Mouse (Mus musculus): ENCODE measurements around the gene Stx7.

Stx7 gene

GRCm38 (mm10) chr10:24167978-24168583, 19.0 kb downstream of the Stx7 start:
- DNase-seq (ENCODE audit: low read depth) = peak; percentile 73

GRCm38 (mm10) chr10:24168854-24169253, 19.8 kb downstream of the Stx7 start:
- DNase-seq (ENCODE audit: low read depth) = no peak

GRCm38 (mm10) chr10:24171906-24172459, 22.9 kb downstream of the Stx7 start:
- DNase-seq (ENCODE audit: low read depth) = no peak

GRCm38 (mm10) chr10:24173210-24174001, 24.3 kb downstream of the Stx7 start:
- DNase-seq (ENCODE audit: low read depth) = peak; percentile 84

GRCm38 (mm10) chr10:24190392-24190791, 41.3 kb downstream of the Stx7 start:
- DNase-seq (ENCODE audit: low read depth) = no peak

- peak; percentile 7 for DNase-seq (ENCODE audit: low read depth)
Measured at GRCm38 (mm10) chr10:24191977-24192376, 42.9 kb downstream of the Stx7 start.

- DNase-seq (ENCODE audit: low read depth) = no peak
Measured at GRCm38 (mm10) chr10:24199303-24199702, 50.2 kb downstream of the Stx7 start.

- DNase-seq (ENCODE audit: low read depth) = no peak
Measured at GRCm38 (mm10) chr10:24200099-24200498, 51.0 kb downstream of the Stx7 start.

GRCm38 (mm10) chr10:24210075-24210474, 61.0 kb downstream of the Stx7 start:
- no peak for DNase-seq (ENCODE audit: low read depth)

GRCm38 (mm10) chr10:24213297-24213696, 64.2 kb downstream of the Stx7 start:
- no peak for DNase-seq (ENCODE audit: low read depth)

GRCm38 (mm10) chr10:24217558-24218268, 68.6 kb downstream of the Stx7 start:
- no peak for DNase-seq (ENCODE audit: low read depth)

- DNase-seq (ENCODE audit: low read depth) = no peak
Measured at GRCm38 (mm10) chr10:24220931-24221330, 71.8 kb downstream of the Stx7 start.

- DNase-seq (ENCODE audit: low read depth) = no peak
Measured at GRCm38 (mm10) chr10:24222911-24223310, 73.8 kb downstream of the Stx7 start.

GRCm38 (mm10) chr10:24223449-24224143, 74.5 kb downstream of the Stx7 start, which contains the start of gene Moxd1:
TSS of gene Moxd1 (plus strand) at chr10:24223517.
- no peak for DNase-seq (ENCODE audit: low read depth)

- no peak for DNase-seq (ENCODE audit: low read depth)
Measured at GRCm38 (mm10) chr10:24224591-24224990, 75.5 kb downstream of the Stx7 start.

GRCm38 (mm10) chr10:24228318-24229183, 79.4 kb downstream of the Stx7 start:
- no peak for DNase-seq (ENCODE audit: low read depth)

GRCm38 (mm10) chr10:24232281-24232680, 83.2 kb downstream of the Stx7 start:
- no peak for DNase-seq (ENCODE audit: low read depth)

- no peak for DNase-seq (ENCODE audit: low read depth)
Measured at GRCm38 (mm10) chr10:24235426-24236283, 86.6 kb downstream of the Stx7 start.

All from 416B (cell line).